Mouse (Mus musculus) MEL (cell line): ENCODE measurements around the gene Snd1. TPM values are rescaled to one million over a fixed set of nuclear protein-coding genes. Genes with fewer than 3 reads are reported as not detected.

Experiments
- DNase-seq: peaks from one replicate; pipeline ENCODE4 v3.0.0; 2011; ENCODE audit warnings: low read depth, low spot score
- H3K27ac ChIP-seq: 2 replicates; pipeline ENCODE4 v1.5.1; 2012; ENCODE audit warnings: low read depth, mild to moderate bottlenecking, control low read depth, low read length, moderate library complexity; ENCODE audit not compliant: control insufficient read depth
- H3K27me3 ChIP-seq, 2 experiments: fragments of 150-350 bp in 1 of 2; sonication (generic) in 1 of 2; 2 replicates each; pipeline ENCODE4 v1.6.1; 2012; ENCODE audit warnings: low read length in 2 of 2, mild to moderate bottlenecking in 2 of 2, improper control_type of control experiment in 1 of 2, moderate library complexity in 1 of 2; ENCODE audit not compliant: insufficient read depth in 2 of 2, control insufficient read depth in 1 of 2
- H3K36me3 ChIP-seq, 2 experiments: 2 replicates each; pipeline ENCODE4 v1.6.1; 2012 to 2014; ENCODE audit warnings: low read length in 2 of 2, improper control_type of control experiment in 1 of 2, inconsistent platforms in 1 of 2, mild to moderate bottlenecking in 1 of 2; ENCODE audit not compliant: insufficient read depth in 2 of 2, control insufficient read depth in 1 of 2
- H3K4me1 ChIP-seq, 2 experiments: fragments of 150-350 bp in 1 of 2; sonication (generic) in 1 of 2; 2 replicates each; pipeline ENCODE4 v1.6.1; 2012; ENCODE audit warnings: low read length in 2 of 2, improper control_type of control experiment in 1 of 2, mild to moderate bottlenecking in 1 of 2; ENCODE audit not compliant: insufficient read depth in 2 of 2, control insufficient read depth in 1 of 2
- H3K4me3 ChIP-seq, 2 experiments: fragments of 150-350 bp in 1 of 2; sonication (generic) in 1 of 2; 2 replicates each; pipeline ENCODE4 v1.5.1; 2012; ENCODE audit warnings: low read depth in 2 of 2, low read length in 2 of 2, mild to moderate bottlenecking in 2 of 2, moderate library complexity in 2 of 2, control low read depth in 1 of 2, improper control_type of control experiment in 1 of 2; ENCODE audit not compliant: control insufficient read depth in 1 of 2, insufficient read depth in 1 of 2
- H3K79me2 ChIP-seq: 2 replicates; pipeline ENCODE4 v1.6.1; 2012; ENCODE audit warnings: mild to moderate bottlenecking, low read length, moderate library complexity; ENCODE audit not compliant: control insufficient read depth, poor library complexity, insufficient read depth
- H3K9ac ChIP-seq: 2 replicates; pipeline ENCODE4 v1.6.1; 2012; ENCODE audit warnings: low read depth, mild to moderate bottlenecking, control low read depth, low read length, moderate library complexity; ENCODE audit not compliant: control insufficient read depth, poor library complexity, severe bottlenecking
- H3K9me3 ChIP-seq: fragments of 150-350 bp; sonication (generic); replicated peaks from 2 replicates; pipeline ENCODE4 v1.6.1; 2012; ENCODE audit warnings: mild to moderate bottlenecking, low read length, improper control_type of control experiment, moderate library complexity; ENCODE audit not compliant: insufficient read depth
- CTCF ChIP-seq, 3 experiments: IDR thresholded peaks in 2 of 3; conservative IDR thresholded peaks in 1 of 3; 2 replicates each; pipeline ENCODE4 v1.5.1; 2011 to 2012; ENCODE audit warnings: low read length in 3 of 3, low read depth in 2 of 3, mild to moderate bottlenecking in 2 of 3, improper control_type of control experiment in 1 of 3, inconsistent platforms in 1 of 3, mixed read lengths in 1 of 3, moderate library complexity in 1 of 3; ENCODE audit not compliant: control insufficient read depth in 1 of 3, insufficient read depth in 1 of 3, poor library complexity in 1 of 3, severe bottlenecking in 1 of 3
- E2F4 ChIP-seq: IDR thresholded peaks from 2 replicates; pipeline ENCODE4 v1.6.1; 2011; ENCODE audit warnings: low read depth, low read length, improper control_type of control experiment, borderline replicate concordance
- GABPA ChIP-seq: IDR thresholded peaks from 2 replicates; pipeline ENCODE4 v1.6.1; 2012; ENCODE audit warnings: low read depth, mild to moderate bottlenecking, inconsistent platforms, low read length, improper control_type of control experiment, moderate library complexity
- HCFC1 ChIP-seq: IDR thresholded peaks from 2 replicates; pipeline ENCODE4 v1.6.1; 2012; ENCODE audit warnings: low read depth, mild to moderate bottlenecking, inconsistent platforms, low read length, improper control_type of control experiment, moderate library complexity
- MAX ChIP-seq: IDR thresholded peaks from 2 replicates; pipeline ENCODE4 v1.6.1; 2011; ENCODE audit warnings: low read length, improper control_type of control experiment
- MAZ ChIP-seq: IDR thresholded peaks from 2 replicates; pipeline ENCODE4 v1.6.1; 2012; ENCODE audit warnings: low read depth, mild to moderate bottlenecking, inconsistent platforms, low read length, improper control_type of control experiment
- MEF2A ChIP-seq: IDR thresholded peaks from 2 replicates; pipeline ENCODE4 v1.6.1; 2014; ENCODE audit warnings: low read depth, mild to moderate bottlenecking, inconsistent platforms, low read length, improper control_type of control experiment; ENCODE audit not compliant: poor library complexity, insufficient replicate concordance, severe bottlenecking; ENCODE audit errors: extremely low read depth
- MXI1 ChIP-seq: IDR thresholded peaks from 2 replicates; pipeline ENCODE4 v1.6.1; 2011; ENCODE audit warnings: mild to moderate bottlenecking, low read depth, low read length, improper control_type of control experiment
- MYB ChIP-seq: IDR thresholded peaks from 2 replicates; pipeline ENCODE4 v1.6.1; 2011; ENCODE audit warnings: mild to moderate bottlenecking, low read depth, low read length, improper control_type of control experiment
- NELFE ChIP-seq: IDR thresholded peaks from 2 replicates; pipeline ENCODE4 v1.6.1; 2011; ENCODE audit warnings: low read depth, low read length, improper control_type of control experiment
- NRF1 ChIP-seq: IDR thresholded peaks from 2 replicates; pipeline ENCODE4 v1.6.1; 2014; ENCODE audit warnings: low read depth, mild to moderate bottlenecking, inconsistent platforms, low read length, improper control_type of control experiment, moderate library complexity; ENCODE audit not compliant: poor library complexity, insufficient read depth, severe bottlenecking
- POLR2A ChIP-seq, 2 experiments: IDR thresholded peaks; 2 replicates each; pipeline ENCODE4 v1.6.1; 2011 to 2012; ENCODE audit warnings: low read length in 2 of 2, mild to moderate bottlenecking in 2 of 2, control low read depth in 1 of 2, improper control_type of control experiment in 1 of 2, low read depth in 1 of 2, moderate library complexity in 1 of 2; ENCODE audit not compliant: control insufficient read depth in 1 of 2, insufficient read depth in 1 of 2, poor library complexity in 1 of 2
- RAD21 ChIP-seq: IDR thresholded peaks from 2 replicates; pipeline ENCODE4 v1.6.1; 2011; ENCODE audit warnings: mild to moderate bottlenecking, low read depth, low read length, improper control_type of control experiment
- RCOR1 ChIP-seq: IDR thresholded peaks from 2 replicates; pipeline ENCODE4 v1.6.1; 2012; ENCODE audit warnings: low read depth, mild to moderate bottlenecking, inconsistent platforms, low read length, improper control_type of control experiment
- SMC3 ChIP-seq: IDR thresholded peaks from 2 replicates; pipeline ENCODE4 v1.6.1; 2011; ENCODE audit warnings: low read depth, low read length, improper control_type of control experiment
- TAL1 ChIP-seq: IDR thresholded peaks from 2 replicates; pipeline ENCODE4 v1.6.1; 2012; ENCODE audit warnings: mild to moderate bottlenecking, inconsistent platforms, low read length, moderate library complexity, mixed read lengths
- TBP ChIP-seq: IDR thresholded peaks from 2 replicates; pipeline ENCODE4 v1.8.0; 2011; ENCODE audit warnings: low read depth, low read length, improper control_type of control experiment
- UBTF ChIP-seq: IDR thresholded peaks from 2 replicates; pipeline ENCODE4 v1.6.1; 2012; ENCODE audit warnings: low read depth, mild to moderate bottlenecking, inconsistent platforms, low read length, improper control_type of control experiment, moderate library complexity, borderline replicate concordance; ENCODE audit not compliant: insufficient read depth
- USF1 ChIP-seq: IDR thresholded peaks from 2 replicates; pipeline ENCODE4 v1.6.1; 2014; ENCODE audit warnings: low read depth, mild to moderate bottlenecking, inconsistent platforms, low read length, improper control_type of control experiment, moderate library complexity
- ZMIZ1 ChIP-seq: IDR thresholded peaks from 2 replicates; pipeline ENCODE4 v1.6.1; 2012; ENCODE audit warnings: low read depth, mild to moderate bottlenecking, inconsistent platforms, low read length, improper control_type of control experiment, moderate library complexity
- ZNF384 ChIP-seq: IDR thresholded peaks from 2 replicates; pipeline ENCODE4 v1.6.1; 2012; ENCODE audit warnings: low read depth, mild to moderate bottlenecking, inconsistent platforms, low read length, improper control_type of control experiment
- polyA plus RNA-seq, 2 experiments: library from polyadenylated mRNA; stranded (reverse) in 1 of 2; unstranded in 1 of 2; fragments of >175 nt in 1 of 2; fragments of >200 nt in 1 of 2; gene quantifications; 2 replicates each; pipeline versions ENCODE4 v1.2.1 to v1.2.4; 2012; ENCODE audit warnings: low replicate concordance in 2 of 2, low read depth in 1 of 2; ENCODE audit not compliant: insufficient read length in 2 of 2, insufficient read depth in 1 of 2, missing spikeins in 1 of 2
- total RNA-seq: library from RNA; depleted of rRNA; stranded (reverse); fragments of 300-350 nt; gene quantifications from 2 replicates; pipeline ENCODE4 v1.2.3, GENCODE M21; 2012

Snd1 gene
- total and polyA plus RNA-seq, 3 experiments: 192 to 280 TPM; not detected in 1

DNA sequence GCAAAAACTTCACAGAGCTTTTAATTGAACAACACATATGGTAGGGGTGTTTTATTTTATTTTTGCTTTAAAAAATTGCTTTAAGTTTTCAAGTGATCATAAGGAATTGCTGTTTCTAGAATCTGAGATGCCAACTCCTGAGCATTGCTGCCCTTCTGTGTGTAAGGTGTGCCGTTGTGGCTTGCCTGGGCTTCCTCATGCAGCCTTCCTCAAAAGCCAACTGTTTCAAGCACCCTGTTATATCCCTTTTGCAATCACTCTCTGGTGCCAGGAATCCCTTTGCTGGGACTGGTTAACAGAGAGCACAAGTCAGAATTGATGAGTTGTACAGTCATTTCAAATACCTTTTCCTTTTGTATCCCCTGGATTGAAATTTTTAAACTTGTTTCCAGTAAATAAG, 120.3 kb downstream of the Snd1 start:
- DNase-seq: no peak
- Histone ChIP-seq H3K36me3 (peaks cover 15 to 24% of the 10 kb centered on the region in 2 experiments), H3K4me3 (no peak overlapping the region), H3K9me3 (no peaks in the 10 kb centered on the region), H3K4me1 (peaks cover 13 to 16% of the 10 kb centered on the region in 2 experiments), H3K79me2 (peaks cover 4% of the 10 kb centered on the region; the same call in 1 of the 2 replicates), H3K9ac (no peak overlapping the region), H3K27ac (no peak overlapping the region)
- TF ChIP-seq E2F4 (no peak), MYB (no peak), NRF1 (no peak), ZNF384 (no peak), SMC3 (no peak)
- TF ChIP-seq, all 39 proteins: peak for 0
- no peaks in the 10 kb centered on the region for H3K27me3 ChIP-seq

DNA sequence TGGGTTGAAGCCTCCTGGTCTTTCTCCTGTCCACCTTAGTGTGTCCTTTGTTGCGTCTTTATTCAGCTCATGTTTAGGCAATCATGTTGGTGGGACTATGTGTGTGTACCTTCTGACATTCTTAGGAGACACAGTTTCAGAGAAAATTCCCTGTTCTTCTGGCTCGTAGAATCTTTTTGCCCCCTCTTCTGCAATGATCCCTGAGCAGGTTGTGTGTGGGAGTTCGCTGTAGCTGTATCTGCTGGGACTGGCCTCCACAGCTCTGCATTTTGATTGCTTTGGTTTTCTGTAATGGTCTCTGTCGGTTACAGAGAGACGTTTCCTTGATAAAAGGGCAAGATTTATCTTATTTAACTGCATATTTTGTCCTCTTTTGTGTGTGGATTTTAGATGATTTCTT, 122.3 kb downstream of the Snd1 start:
- Histone ChIP-seq H3K27me3 (no peaks in the 10 kb centered on the region), H3K4me1 (peaks cover 20 to 25% of the 10 kb centered on the region in 2 experiments), H3K27ac (no peak overlapping the region), H3K9me3 (no peaks in the 10 kb centered on the region), H3K9ac (no peak overlapping the region), H3K79me2 (peaks cover 3% of the 10 kb centered on the region; the same call in 1 of the 2 replicates), H3K4me3 (no peak overlapping the region), H3K36me3 (peaks cover 20 to 39% of the 10 kb centered on the region in 2 experiments)
- DNase-seq: no peak
- no peak for TF ChIP-seq MXI1
- TF ChIP-seq RAD21: no peak
- TF ChIP-seq ZNF384: no peak
- no peak for TF ChIP-seq CTCF (IDR thresholded peaks at IDR 0.05 in 2 of 3, conservative IDR thresholded peaks at IDR 0.05 in 1 of 3; ENCODE audit: control insufficient read depth in 1 of 3, insufficient read depth in 1 of 3, low read depth in 2 of 3, low read length in 3 of 3, poor library complexity in 1 of 3, severe bottlenecking in 1 of 3)
- TF ChIP-seq UBTF: no peak
- no peak for TF ChIP-seq NELFE
- TF ChIP-seq ZMIZ1: no peak
- TF ChIP-seq MAZ: no peak
- TF ChIP-seq GABPA: no peak
- TF ChIP-seq TBP: no peak
- no peak for TF ChIP-seq MAX
- TF ChIP-seq POLR2A (IDR thresholded peaks at IDR 0.05; ENCODE audit: control insufficient read depth in 1 of 2, insufficient read depth in 1 of 2, low read depth in 1 of 2, low read length in 2 of 2, poor library complexity in 1 of 2): no peak
- no peak for TF ChIP-seq HCFC1
- no peak for TF ChIP-seq TAL1
- TF ChIP-seq NRF1: no peak
- no peak for TF ChIP-seq MEF2A
- no peak for TF ChIP-seq E2F4
- TF ChIP-seq RCOR1: no peak
- no peak for TF ChIP-seq USF1
